In the genomic region with DNA sequence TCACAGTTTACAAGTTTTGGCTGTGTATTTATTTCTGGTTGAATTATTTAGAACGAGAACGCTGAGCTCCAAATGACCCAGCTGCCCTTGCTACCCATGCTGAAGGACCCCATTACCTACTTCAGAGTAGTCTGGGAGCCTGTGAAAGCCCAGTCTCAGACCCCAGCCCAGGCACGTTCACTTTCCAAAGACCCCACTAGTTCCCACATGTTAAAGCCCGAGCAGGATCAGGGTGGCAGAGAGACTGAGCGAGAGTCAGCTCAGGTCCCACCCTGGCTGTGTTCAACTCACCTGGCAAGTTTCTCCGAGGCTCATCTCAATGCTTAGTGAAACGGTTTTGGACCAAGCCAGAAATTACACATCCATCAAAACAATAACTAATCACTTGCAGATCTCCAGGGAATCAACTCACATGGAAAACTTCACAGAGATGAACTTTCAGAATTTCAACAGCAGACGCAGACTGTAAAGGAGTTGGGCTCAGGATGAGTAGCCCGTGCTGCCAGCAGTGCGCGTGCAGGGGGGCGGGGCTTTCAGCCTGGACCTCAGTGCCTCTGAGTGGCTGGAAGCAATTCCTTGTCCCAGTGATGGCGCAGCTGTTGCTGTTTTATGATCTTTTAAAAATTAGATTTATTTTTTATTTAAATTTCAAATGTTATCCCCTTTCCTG, we compare ENCODE assay signal across 8 mouse cellular contexts. TPM values are rescaled to one million over a fixed set of nuclear protein-coding genes. Genes with fewer than 3 reads are reported as not detected.
DNase-seq lines count a peak whose midpoint lies in the region; ATAC-seq and TF ChIP-seq lines count a peak whose summit lies in the region.

No protein-coding gene starts in this region.

- no peaks in the 10 kb centered on the region for H3K9me3 ChIP-seq in hindbrain, postnatal 0 days (ENCODE audit: low read length)
- no peaks in the 10 kb centered on the region for H3K9me3 ChIP-seq in liver, embryonic 11.5 days (ENCODE audit: control insufficient read depth, low read length)
- no peaks in the 10 kb centered on the region for H3K9me3 ChIP-seq in midbrain, embryonic 16.5 days (replicated peaks; ENCODE audit: control insufficient read depth, low read length, poor library complexity, severe bottlenecking)

- H3K4me3 ChIP-seq in hindbrain, postnatal 0 days (ENCODE audit: low read length), result peak overlapping the region; percentile 44
- H3K4me3 ChIP-seq in liver, embryonic 11.5 days (ENCODE audit: low read depth, low read length), result peak overlapping the region; percentile 60
- peak overlapping the region; percentile 42 for H3K4me3 ChIP-seq in midbrain, embryonic 16.5 days (ENCODE audit: low read depth, low read length)

- WGBS in hindbrain, postnatal 0 days, result 4% methylated on average over 13 of the region's 13 CpGs
- 2% methylated on average over 13 of the region's 13 CpGs for WGBS in liver, embryonic 11.5 days
- WGBS in midbrain, embryonic 16.5 days, result 5% methylated on average over 13 of the region's 13 CpGs

- no peaks in the 10 kb centered on the region for H3K27me3 ChIP-seq in hindbrain, postnatal 0 days (ENCODE audit: insufficient read depth, low read length)
- no peaks in the 10 kb centered on the region for H3K27me3 ChIP-seq in liver, embryonic 11.5 days (replicated peaks; ENCODE audit: control insufficient read depth, insufficient read depth, low read length)
- H3K27me3 ChIP-seq in midbrain, embryonic 16.5 days (ENCODE audit: control insufficient read depth, insufficient read depth, low read depth, low read length), result no peaks in the 10 kb centered on the region

- H3K36me3 ChIP-seq in hindbrain, postnatal 0 days (ENCODE audit: insufficient read depth, low read length), result no peaks in the 10 kb centered on the region
- peaks cover 3% of the 10 kb centered on the region; the same call in 1 of the 2 replicates for H3K36me3 ChIP-seq in liver, embryonic 11.5 days (ENCODE audit: control insufficient read depth, insufficient read depth, low read length)
- no peaks in the 10 kb centered on the region for H3K36me3 ChIP-seq in midbrain, embryonic 16.5 days (ENCODE audit: control insufficient read depth, insufficient read depth, low read length)

- H3K4me1 ChIP-seq in hindbrain, postnatal 0 days (ENCODE audit: insufficient read depth, low read length), result no peaks in the 10 kb centered on the region
- H3K4me1 ChIP-seq in liver, embryonic 11.5 days (replicated peaks; ENCODE audit: control insufficient read depth, insufficient read depth, low read length), result no peaks in the 10 kb centered on the region
- peaks cover 7% of the 10 kb centered on the region for H3K4me1 ChIP-seq in midbrain, embryonic 16.5 days (ENCODE audit: control insufficient read depth, insufficient read depth, low read length)

- intact Hi-C loops in left cerebral cortex, postnatal 4 days (cut with DNase I), result no loop called here

- peak overlapping the region; percentile 64 for H3K27ac ChIP-seq in hindbrain, postnatal 0 days
- no peak overlapping the region for H3K27ac ChIP-seq in liver, embryonic 11.5 days (ENCODE audit: low read depth, low read length)
- no peak overlapping the region for H3K27ac ChIP-seq in midbrain, embryonic 16.5 days (ENCODE audit: low read length)

- peak; percentile 64; the same call in 1 of the 2 replicates for ATAC-seq in hindbrain, postnatal 0 days
- ATAC-seq in liver, embryonic 11.5 days (replicated peaks; ENCODE audit: low FRiP score), result peak; percentile 79
- ATAC-seq in midbrain, embryonic 16.5 days, result no peak

- H3K4me2 ChIP-seq in hindbrain, postnatal 0 days (ENCODE audit: low read depth, low read length), result peak overlapping the region; percentile 66
- H3K4me2 ChIP-seq in liver, embryonic 11.5 days, result peak overlapping the region; percentile 96
- H3K4me2 ChIP-seq in midbrain, embryonic 16.5 days (ENCODE audit: low read length), result peak overlapping the region; percentile 70

- TF ChIP-seq CTCF in hindbrain, postnatal 0 days (IDR thresholded peaks at IDR 0.05; ENCODE audit: low read depth), result no peak

- DNase-seq in left cerebral cortex, postnatal 4 days, result peak; percentile 31
- DNase-seq in left cerebral cortex, adult 8-10 months (ENCODE audit: low spot score in 2 of 2), result no peak
- DNase-seq in cerebellum, postnatal 36 days, result peak; percentile 11 to 21
- DNase-seq in gastrocnemius, postnatal 25 days, result peak; percentile 53
- peak; percentile 31 for DNase-seq in hindbrain, postnatal 0 days (ENCODE audit: low spot score)
- DNase-seq in liver, embryonic 11.5 days (ENCODE audit: low spot score), result peak; percentile 46
- peak; percentile 65 for DNase-seq in thymus, postnatal 4 days

- 0 out of 2 replicates have a peak overlapping the region, but pooled peaks have one; percentile 37 for H3K9ac ChIP-seq in hindbrain, postnatal 0 days (replicated peaks; ENCODE audit: low read length)
- H3K9ac ChIP-seq in liver, embryonic 11.5 days (ENCODE audit: low read depth, low read length), result peak overlapping the region; percentile 61
- no peak overlapping the region; the same call in 1 of the 2 replicates for H3K9ac ChIP-seq in midbrain, embryonic 16.5 days (ENCODE audit: low read depth, low read length)

RNA-seq across cellular contexts. Expression of gene Akr1b10, which starts 0.8 kb away (rescaled TPM):
- 10 to 100 TPM in 1 of 2 experiments, 1 to 10 TPM in 1; 9.0 to 10.3 TPM for total RNA-seq in left cerebral cortex, postnatal 4 days (2021)
- total RNA-seq in left cerebral cortex, adult 8-10 months (2022), result 10 to 100 TPM; 22.6 to 27.2 (median 23.6) TPM
- 10 to 100 TPM; 47.3 to 53.4 TPM for total RNA-seq in gastrocnemius, postnatal 25 days (2021)
- total RNA-seq in hindbrain, postnatal 0 days (2014; rRNA removed), result 16.4 and 17.2 TPM in 2 replicates
- 22.0 and 25.1 TPM in 2 replicates for polyA plus RNA-seq in hindbrain, postnatal 0 days (2015; fragmentation: Nextera tagmentation; extraction: Ambion mirVana)
- polyA plus RNA-seq in liver, embryonic 11.5 days (2014; fragmentation: Nextera tagmentation; extraction: Ambion mirVana), result 16.1 and 18.6 TPM in 2 replicates
- 8.2 and 11.9 TPM in 2 replicates for polyA plus RNA-seq in midbrain, embryonic 16.5 days (2015; fragmentation: Nextera tagmentation; extraction: Ambion mirVana)

RNA-seq across cellular contexts. Expression of gene Akr1b7, which starts 27.3 kb away (rescaled TPM):
- not detected for total RNA-seq in left cerebral cortex, postnatal 4 days (2021)
- total RNA-seq in left cerebral cortex, adult 8-10 months (2022), result 1 to 10 TPM in 1 of 4 experiments, under 1 TPM in 1, not detected in 2; 0.39 to 1.0 TPM
- total RNA-seq in gastrocnemius, postnatal 25 days (2021), result not detected
- not detected in 2 replicates for total RNA-seq in hindbrain, postnatal 0 days (2014; rRNA removed)
- polyA plus RNA-seq in hindbrain, postnatal 0 days (2015; fragmentation: Nextera tagmentation; extraction: Ambion mirVana), result 0.14 TPM in 1 of 2 replicates, not detected in the other
- 0.70 and 1.2 TPM in 2 replicates for polyA plus RNA-seq in liver, embryonic 11.5 days (2014; fragmentation: Nextera tagmentation; extraction: Ambion mirVana)
- not detected in 2 replicates for polyA plus RNA-seq in midbrain, embryonic 16.5 days (2015; fragmentation: Nextera tagmentation; extraction: Ambion mirVana)

RNA-seq across cellular contexts. Expression of gene Akr1b8, which starts 30.9 kb away (rescaled TPM):
- total RNA-seq in left cerebral cortex, postnatal 4 days (2021), result 1 to 10 TPM in 1 of 2 experiments, under 1 TPM in 1; 0.28 to 1.2 TPM
- 1 to 10 TPM in 1 of 4 experiments, under 1 TPM in 2, not detected in 1; 0.89 to 1.2 (median 0.89) TPM for total RNA-seq in left cerebral cortex, adult 8-10 months (2022)
- 1 to 10 TPM; 1.6 to 3.7 TPM for total RNA-seq in gastrocnemius, postnatal 25 days (2021)
- 1.6 and 2.0 TPM in 2 replicates for total RNA-seq in hindbrain, postnatal 0 days (2014; rRNA removed)
- 3.2 and 3.8 TPM in 2 replicates for polyA plus RNA-seq in hindbrain, postnatal 0 days (2015; fragmentation: Nextera tagmentation; extraction: Ambion mirVana)
- polyA plus RNA-seq in liver, embryonic 11.5 days (2014; fragmentation: Nextera tagmentation; extraction: Ambion mirVana), result 9.7 and 10.7 TPM in 2 replicates
- 2.7 and 3.1 TPM in 2 replicates for polyA plus RNA-seq in midbrain, embryonic 16.5 days (2015; fragmentation: Nextera tagmentation; extraction: Ambion mirVana)

Comparison
In these comparisons a context has a peak if more than half of its experiments do, and no peak if none do; other contexts are left out.
1. DNase-seq: peak in left cerebral cortex, postnatal 4 days (single experiment), cerebellum, postnatal 36 days (2 of 2), gastrocnemius, postnatal 25 days (single experiment), hindbrain, postnatal 0 days (single experiment), liver, embryonic 11.5 days (single experiment) and thymus, postnatal 4 days (single experiment); none in left cerebral cortex, adult 8-10 months (0 of 2).
2. Peak in every context shown above with its lines, with median percentiles within 50 percentile points of each other: H3K4me2 ChIP-seq and H3K4me3 ChIP-seq.